8 mouse cellular contexts compared by ENCODE assay signal in the genomic region with DNA sequence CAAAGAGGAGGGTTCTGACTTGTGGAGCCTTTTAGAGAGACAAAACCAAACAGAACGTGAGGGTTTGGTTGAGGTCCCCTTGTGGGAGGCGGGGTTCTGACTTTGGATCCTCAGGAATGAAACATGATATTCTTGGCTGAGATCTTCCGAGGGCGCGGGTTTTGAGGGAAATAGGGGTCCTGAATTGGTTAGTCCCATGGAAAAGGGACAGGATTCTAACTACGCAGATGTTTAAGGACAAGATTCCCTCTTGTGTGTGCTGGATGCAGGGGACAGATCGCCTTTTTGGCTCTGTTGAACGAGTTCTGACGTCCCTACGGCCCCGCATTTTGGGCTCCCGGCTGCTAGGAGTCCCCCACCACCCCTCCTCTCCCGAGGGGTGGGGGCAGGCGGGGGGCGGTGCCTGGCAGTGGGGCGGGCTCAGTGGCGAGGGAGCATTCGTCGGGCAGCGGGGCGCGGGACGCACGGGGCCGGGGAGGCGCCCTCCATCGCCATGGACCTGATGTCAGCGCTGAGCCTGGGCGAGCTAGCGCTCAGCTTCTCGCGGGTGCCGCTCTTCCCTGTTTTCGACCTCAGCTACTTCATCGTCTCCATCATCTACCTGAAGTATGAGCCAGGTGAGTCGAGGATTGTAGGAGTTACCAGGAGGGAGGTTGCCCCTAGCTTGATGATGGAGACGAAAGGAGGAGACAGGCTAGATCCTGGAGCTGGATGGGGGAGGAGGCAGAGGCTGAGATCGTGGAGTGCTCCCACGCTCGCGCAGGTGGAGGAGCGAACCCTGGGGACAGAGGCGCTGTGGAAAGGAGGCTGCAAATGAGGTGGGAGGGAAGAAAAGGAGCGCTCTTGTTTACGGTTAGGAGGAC. TPM values are rescaled to one million over a fixed set of nuclear protein-coding genes. Genes with fewer than 3 reads are reported as not detected.
DNase-seq lines count a peak whose midpoint lies in the region; ATAC-seq and TF ChIP-seq lines count a peak whose summit lies in the region.

A gene (plus strand): TSS at position 445 of the 863 bp plus-strand sequence.

- peak within 1 kb of the TSS; percentile 76 for H3K9ac ChIP-seq in heart, embryonic 11.5 days (ENCODE audit: low read depth, low read length)
- peak within 1 kb of the TSS; percentile 68 for H3K9ac ChIP-seq in kidney, postnatal 0 days (ENCODE audit: low read depth, low read length)
- H3K9ac ChIP-seq in liver, embryonic 12.5 days: peak within 1 kb of the TSS; percentile 82
- H3K9ac ChIP-seq in stomach, embryonic 15.5 days: peak within 1 kb of the TSS; percentile 57

- peak within 1 kb of the TSS; percentile 61 for H3ac ChIP-seq in C2C12 (ENCODE audit: control insufficient read depth, insufficient read length, low read depth)

- H3K4me3 ChIP-seq in C2C12 (ENCODE audit: insufficient read depth, poor library complexity, severe bottlenecking): peak within 1 kb of the TSS; percentile 52
- peak within 1 kb of the TSS; percentile 69 for H3K4me3 ChIP-seq in heart, embryonic 11.5 days (ENCODE audit: low read depth, low read length)
- H3K4me3 ChIP-seq in kidney, postnatal 0 days (replicated peaks; ENCODE audit: low read depth, low read length): peak within 1 kb of the TSS; percentile 60
- peak within 1 kb of the TSS; percentile 71 for H3K4me3 ChIP-seq in liver, embryonic 12.5 days
- peak within 1 kb of the TSS; percentile 59 for H3K4me3 ChIP-seq in stomach, embryonic 15.5 days (replicated peaks)

- peak; percentile 53; the same call in 1 of the 2 replicates for TF ChIP-seq POLR2A in brain, embryonic 14.5 days (IDR thresholded peaks at IDR 0.05; ENCODE audit: borderline replicate concordance, extremely low read depth, insufficient read depth, insufficient read length, poor library complexity, severe bottlenecking)

- peak within 1 kb of the TSS; percentile 82 for H3K4me2 ChIP-seq in heart, embryonic 11.5 days
- H3K4me2 ChIP-seq in kidney, postnatal 0 days (ENCODE audit: low read length): peak within 1 kb of the TSS; percentile 93
- peak within 1 kb of the TSS; percentile 100 for H3K4me2 ChIP-seq in liver, embryonic 12.5 days
- peak within 1 kb of the TSS; percentile 82 for H3K4me2 ChIP-seq in stomach, embryonic 15.5 days

- H3K4me1 ChIP-seq in heart, embryonic 11.5 days (ENCODE audit: control insufficient read depth, insufficient read depth, low read length): peaks cover 12% of the 10 kb centered on the region
- 0 out of 2 replicates have a peak, but pooled peaks cover 15% of the 10 kb centered on the region for H3K4me1 ChIP-seq in kidney, postnatal 0 days (replicated peaks; ENCODE audit: insufficient read depth, low read length)
- peaks cover 30% of the 10 kb centered on the region for H3K4me1 ChIP-seq in liver, embryonic 12.5 days
- peaks cover 14% of the 10 kb centered on the region for H3K4me1 ChIP-seq in stomach, embryonic 15.5 days

- peaks cover 33% of the 10 kb centered on the region for H3K79me2 ChIP-seq in C2C12 (ENCODE audit: control insufficient read depth, insufficient read depth)

- peak; percentile 76 for DNase-seq in brain, embryonic 14.5 days (ENCODE audit: low read depth)
- DNase-seq in kidney, postnatal 0 days (ENCODE audit: low spot score): peak; percentile 81
- peak; percentile 41 to 55 for DNase-seq in natural killer cell, adult 2 months (ENCODE audit: low spot score in 2 of 2)

- ATAC-seq in erythroblast, adult 5-6 weeks (replicated peaks; ENCODE audit: low FRiP score, poor library complexity, severe bottlenecking): peak; percentile 22
- peak; percentile 36; the same call in 1 of the 2 replicates for ATAC-seq in heart, embryonic 11.5 days (replicated peaks; ENCODE audit: insufficient number of reproducible peaks, low FRiP score, low TSS enrichment)
- ATAC-seq in kidney, postnatal 0 days (replicated peaks; ENCODE audit: low FRiP score, low read depth): no peak
- no peak for ATAC-seq in liver, embryonic 12.5 days
- ATAC-seq in stomach, embryonic 15.5 days (ENCODE audit: insufficient read depth, low FRiP score, low read depth): peak; percentile 13; the same call in 1 of the 2 replicates

- H3K27ac ChIP-seq in heart, embryonic 11.5 days (ENCODE audit: low read depth, low read length): peak within 1 kb of the TSS; percentile 87
- peak within 1 kb of the TSS; percentile 96 for H3K27ac ChIP-seq in kidney, postnatal 0 days
- H3K27ac ChIP-seq in liver, embryonic 12.5 days: peak within 1 kb of the TSS; percentile 92
- peak within 1 kb of the TSS; percentile 97 for H3K27ac ChIP-seq in stomach, embryonic 15.5 days

- under 1% methylated on average over 40 of the region's 45 CpGs for WGBS in heart, embryonic 11.5 days (ENCODE audit: insufficient replicate concordance)
- under 1% methylated on average over 42 of the region's 45 CpGs for whole genome bisulfite sequencing in kidney, postnatal 0 days
- whole genome bisulfite sequencing in liver, embryonic 12.5 days (ENCODE audit: insufficient replicate concordance): under 1% methylated on average over 44 of the region's 45 CpGs
- WGBS in stomach, embryonic 15.5 days: 0% methylated on average over 42 of the region's 45 CpGs

- H3K36me3 ChIP-seq in C2C12 (ENCODE audit: control insufficient read depth, insufficient read depth): peaks cover 24% of the 10 kb centered on the region
- H3K36me3 ChIP-seq in heart, embryonic 11.5 days (ENCODE audit: control insufficient read depth, insufficient read depth, low read length): peaks cover 24% of the 10 kb centered on the region
- H3K36me3 ChIP-seq in kidney, postnatal 0 days (ENCODE audit: insufficient read depth, low read length): peaks cover 21% of the 10 kb centered on the region
- peaks cover 28% of the 10 kb centered on the region for H3K36me3 ChIP-seq in liver, embryonic 12.5 days
- peaks cover 19% of the 10 kb centered on the region for H3K36me3 ChIP-seq in stomach, embryonic 15.5 days

- H3K79me3 ChIP-seq in C2C12 (ENCODE audit: low read depth): peaks cover 16% of the 10 kb centered on the region

- H3K9me3 ChIP-seq in heart, embryonic 11.5 days (replicated peaks; ENCODE audit: control insufficient read depth, low read length): no peaks in the 10 kb centered on the region
- H3K9me3 ChIP-seq in kidney, postnatal 0 days (replicated peaks; ENCODE audit: low read length): no peaks in the 10 kb centered on the region
- H3K9me3 ChIP-seq in liver, embryonic 12.5 days (replicated peaks): no peaks in the 10 kb centered on the region
- H3K9me3 ChIP-seq in stomach, embryonic 15.5 days: no peaks in the 10 kb centered on the region

- no peaks in the 10 kb centered on the region for H3K27me3 ChIP-seq in C2C12 (ENCODE audit: control insufficient read depth, insufficient read depth, insufficient read length)
- no peaks in the 10 kb centered on the region for H3K27me3 ChIP-seq in heart, embryonic 11.5 days (ENCODE audit: control insufficient read depth, insufficient read depth, low read length)
- no peaks in the 10 kb centered on the region for H3K27me3 ChIP-seq in kidney, postnatal 0 days (ENCODE audit: insufficient read depth, low read length)
- no peaks in the 10 kb centered on the region; the same call in 1 of the 2 replicates for H3K27me3 ChIP-seq in liver, embryonic 12.5 days (replicated peaks)
- H3K27me3 ChIP-seq in stomach, embryonic 15.5 days (replicated peaks): no peaks in the 10 kb centered on the region

- no peak for TF ChIP-seq CTCF in C2C12 (IDR thresholded peaks at IDR 0.05; ENCODE audit: control insufficient read depth, insufficient read depth, insufficient read length)
- no peak for TF ChIP-seq CTCF in brain, embryonic 14.5 days (IDR thresholded peaks at IDR 0.05; ENCODE audit: borderline replicate concordance, extremely low read depth, insufficient read depth, insufficient read length)
- no peak for TF ChIP-seq CTCF in kidney, postnatal 0 days (IDR thresholded peaks at IDR 0.05; ENCODE audit: low read depth)

TF ChIP-seq in C2C12, 6 proteins besides CTCF, POLR2A, EP300 and RAD21:
- TF ChIP-seq MYOD1 (IDR thresholded peaks at IDR 0.05; ENCODE audit: control insufficient read depth, insufficient read length, low read depth): no peak
- no peak for TF ChIP-seq CEBPB (IDR thresholded peaks at IDR 0.05; ENCODE audit: low read depth)
- TF ChIP-seq MAX (IDR thresholded peaks at IDR 0.05): no peak
- no peak for TF ChIP-seq FOSL1 (IDR thresholded peaks at IDR 0.05; ENCODE audit: insufficient read depth, low read length, poor library complexity, severe bottlenecking)
- no peak for TF ChIP-seq MYOG (IDR thresholded peaks at IDR 0.05; ENCODE audit: control insufficient read depth, extremely low read depth, insufficient read length)
- no peak for TF ChIP-seq USF1 (IDR thresholded peaks at IDR 0.05; ENCODE audit: low read depth)

RNA-seq across cellular contexts. Expression of the gene that starts here (rescaled TPM):
- 16.5 TPM for polyA plus RNA-seq in C2C12 (2012; fragmentation: generic; extraction: Trizol)
- polyA plus RNA-seq in brain, embryonic 14.5 days (2012; rRNA removed): 28.9 and 32.6 TPM in 2 replicates
- 1.7 and 2.1 TPM in 2 replicates for total RNA-seq in erythroblast, adult 5-6 weeks (2015; ENCODE audit: low replicate concordance)
- total RNA-seq in erythroblast, adult 5-6 weeks (2017; ENCODE audit: low replicate concordance): 2.2 TPM in 1 of 2 replicates, not detected in the other
- polyA plus RNA-seq in heart, embryonic 11.5 days (2014; fragmentation: Nextera tagmentation; extraction: Ambion mirVana): 55.4 and 64.6 TPM in 2 replicates
- 19.3 and 23.0 TPM in 2 replicates for polyA plus RNA-seq in kidney, postnatal 0 days (2015; fragmentation: Nextera tagmentation; extraction: Ambion mirVana)
- 2.5 TPM in 2 replicates for polyA plus RNA-seq in liver, embryonic 12.5 days (2016; fragmentation: Nextera tagmentation; extraction: Ambion mirVana)
- 18.8 and 19.2 TPM in 2 replicates for polyA plus RNA-seq in stomach, embryonic 15.5 days (2015; fragmentation: Nextera tagmentation; extraction: Ambion mirVana)

Comparison
In these comparisons a context has a peak if more than half of its experiments do, and no peak if none do; other contexts are left out.
1. ATAC-seq: peak in erythroblast, adult 5-6 weeks (single experiment), heart, embryonic 11.5 days (single experiment) and stomach, embryonic 15.5 days (single experiment); none in kidney, postnatal 0 days (single experiment) and liver, embryonic 12.5 days (single experiment).
2. Peak in every context shown above with its lines, with median percentiles within 50 percentile points of each other: H3K4me3 ChIP-seq, DNase-seq, H3K27ac ChIP-seq, H3K4me2 ChIP-seq and H3K9ac ChIP-seq.